Mouse (Mus musculus): ENCODE results near the gene Sema3g.
A peak's percentile ranks its signal among the peaks of the same experiment; 100 is the strongest.

Sema3g gene

GRCm38 (mm10) chr14:31233070-31233995 lies 15.7 kb downstream of the Sema3g start:
- no peak for DNase-seq

DNA sequence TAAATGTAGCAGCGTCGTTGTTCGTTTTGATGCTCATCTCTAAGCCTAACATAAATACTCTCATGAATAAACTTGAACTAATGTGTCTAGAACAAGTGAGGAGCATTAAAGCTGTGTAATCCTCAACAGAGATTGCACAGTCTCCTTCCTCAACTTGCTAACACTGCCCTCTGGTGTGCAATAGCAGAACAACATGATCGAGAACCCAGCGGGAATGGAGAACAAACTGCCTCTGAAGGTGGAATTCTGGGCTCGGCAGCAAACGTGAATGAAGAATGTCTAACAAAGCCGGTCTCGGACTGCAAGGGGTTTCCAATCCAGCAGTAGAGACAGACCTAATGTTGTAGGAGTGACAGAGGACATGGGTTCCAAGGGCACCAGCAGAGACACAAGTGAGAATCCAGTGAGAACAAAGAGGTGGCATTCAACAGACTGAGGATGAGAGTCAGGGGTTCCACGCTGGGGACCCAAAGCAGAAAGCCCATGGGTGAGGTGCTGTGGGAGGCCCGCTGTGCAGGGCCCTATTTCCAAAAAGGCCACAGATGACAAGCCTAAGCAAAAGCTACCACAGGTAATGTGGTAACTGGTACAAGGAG lies 16.4 kb downstream of the Sema3g start:
- peak; percentile 84 for DNase-seq

- DNase-seq: no peak
These were observed 19.6 kb downstream of the Sema3g start for GRCm38 (mm10) chr14:31237101-31237882.

GRCm38 (mm10) chr14:31240528-31240927 lies 22.9 kb downstream of the Sema3g start:
- DNase-seq: no peak

- no peak for DNase-seq
These were observed 27.1 kb downstream of the Sema3g start for GRCm38 (mm10) chr14:31244777-31245176.

DNA sequence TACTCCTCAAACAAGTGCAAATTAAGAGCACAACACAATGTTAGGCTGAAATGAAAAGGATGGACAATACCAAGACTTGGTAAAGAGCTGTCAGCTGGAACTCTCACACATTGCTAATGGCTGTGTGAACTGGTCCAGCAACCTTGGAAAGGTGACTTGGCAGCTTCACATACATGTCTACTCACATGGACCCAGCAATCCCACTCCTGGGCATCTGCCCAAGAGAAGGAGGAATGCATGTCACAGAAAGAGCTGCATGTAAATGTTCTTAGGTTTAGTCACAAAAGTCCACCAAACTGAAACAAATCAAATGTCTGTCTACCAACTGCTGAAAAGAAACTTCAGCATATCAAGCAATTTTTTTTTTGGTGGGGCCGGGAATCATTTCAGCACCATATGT lies 28.3 kb downstream of the Sema3g start:
- no peak for DNase-seq

DNA sequence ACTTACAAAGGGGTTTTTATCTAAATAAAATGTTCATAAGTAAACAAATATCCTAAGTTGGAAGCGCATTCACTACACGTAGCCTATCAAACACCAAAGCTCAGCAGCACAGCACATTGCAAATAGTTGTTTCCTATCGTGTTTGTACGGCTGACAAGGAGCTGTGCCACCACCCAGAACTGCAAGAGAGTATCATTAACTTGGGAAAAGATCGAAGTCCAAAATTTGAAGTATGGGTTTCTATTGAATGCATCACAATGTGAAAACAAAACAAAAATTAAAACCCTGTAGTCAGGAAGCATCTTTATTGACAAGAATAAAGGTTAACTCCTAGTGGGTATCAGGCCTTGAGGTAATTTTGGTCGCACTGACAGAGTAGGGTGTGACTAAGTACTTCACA lies 30.7 kb downstream of the Sema3g start:
- no peak for DNase-seq

GRCm38 (mm10) chr14:31250222-31251083 lies 32.8 kb downstream of the Sema3g start:
- no peak for DNase-seq

- peak; percentile 95 for DNase-seq
These were observed 33.5 kb downstream of the Sema3g start, which contains the start of the genes Phf7 and Bap1 for GRCm38 (mm10) chr14:31251084-31251604. Gene Phf7 (minus strand): TSS chr14:31251317. Gene Bap1 (plus strand): TSS chr14:31251450.

- DNase-seq: no peak
These were observed 34.0 kb downstream of the Sema3g start for GRCm38 (mm10) chr14:31251626-31252025.

DNA sequence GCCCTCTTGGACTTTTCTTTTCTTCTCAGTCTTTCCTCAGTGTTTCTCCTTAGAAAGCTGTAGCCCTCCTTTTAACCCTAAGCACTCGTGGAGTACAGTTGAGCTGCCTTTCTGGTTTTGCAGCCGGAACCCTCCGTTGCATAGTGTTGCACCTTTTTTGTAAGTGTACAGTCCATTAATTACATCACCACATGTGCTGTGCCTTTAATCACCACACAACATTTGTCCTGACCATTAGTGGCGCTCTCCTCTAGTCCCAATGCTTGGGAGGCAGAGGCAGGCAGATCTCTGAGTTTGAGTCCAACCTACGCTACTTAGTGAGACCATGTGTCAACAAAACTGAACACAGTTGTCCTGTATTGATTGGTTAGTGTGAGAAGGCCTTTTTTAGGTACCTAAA lies 34.4 kb downstream of the Sema3g start:
- DNase-seq: no peak

GRCm38 (mm10) chr14:31258476-31259050 lies 40.9 kb downstream of the Sema3g start:
- DNase-seq: no peak

DNA sequence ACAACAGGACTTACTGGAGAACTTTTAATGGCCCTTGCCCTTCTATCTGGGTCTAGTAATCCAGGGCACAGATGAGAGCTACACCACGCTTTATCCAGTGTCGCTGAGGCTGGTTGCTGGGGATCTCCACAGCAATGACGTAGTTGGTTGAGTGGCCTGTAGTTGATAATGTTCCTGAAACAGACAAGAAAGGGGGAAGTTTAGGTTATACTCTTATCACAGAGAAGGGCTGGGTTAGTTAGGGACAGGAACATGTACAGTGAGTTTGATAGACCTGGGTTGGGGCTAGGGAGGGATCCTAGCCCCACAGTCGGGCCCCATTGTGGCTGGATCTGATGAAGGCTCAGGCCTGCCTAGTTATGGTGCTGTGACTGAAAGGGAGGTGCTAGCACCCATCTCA lies 42.7 kb downstream of the Sema3g start:
- no peak for DNase-seq

DNA sequence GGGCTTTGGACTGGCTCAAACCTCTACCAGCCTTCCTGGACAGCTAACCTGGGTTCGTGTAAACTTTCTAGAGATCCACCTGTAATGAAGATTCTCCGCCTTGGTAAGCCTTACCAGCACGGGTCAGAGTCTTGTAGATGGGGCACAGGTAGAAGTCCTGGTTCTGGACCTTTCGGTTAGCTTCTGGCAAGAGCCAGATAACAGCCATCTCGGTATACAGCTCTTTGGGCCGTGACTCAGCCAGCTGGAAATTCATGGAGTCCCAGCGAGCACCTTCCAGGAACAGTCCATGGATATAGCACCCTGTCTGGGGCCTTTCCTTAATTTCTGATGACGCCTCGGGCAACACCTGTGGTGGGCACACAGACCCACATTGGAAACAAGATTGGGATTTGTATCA lies 43.3 kb downstream of the Sema3g start:
- no peak for DNase-seq

GRCm38 (mm10) chr14:31267649-31268048 lies 50.0 kb downstream of the Sema3g start:
- no peak for DNase-seq

DNA sequence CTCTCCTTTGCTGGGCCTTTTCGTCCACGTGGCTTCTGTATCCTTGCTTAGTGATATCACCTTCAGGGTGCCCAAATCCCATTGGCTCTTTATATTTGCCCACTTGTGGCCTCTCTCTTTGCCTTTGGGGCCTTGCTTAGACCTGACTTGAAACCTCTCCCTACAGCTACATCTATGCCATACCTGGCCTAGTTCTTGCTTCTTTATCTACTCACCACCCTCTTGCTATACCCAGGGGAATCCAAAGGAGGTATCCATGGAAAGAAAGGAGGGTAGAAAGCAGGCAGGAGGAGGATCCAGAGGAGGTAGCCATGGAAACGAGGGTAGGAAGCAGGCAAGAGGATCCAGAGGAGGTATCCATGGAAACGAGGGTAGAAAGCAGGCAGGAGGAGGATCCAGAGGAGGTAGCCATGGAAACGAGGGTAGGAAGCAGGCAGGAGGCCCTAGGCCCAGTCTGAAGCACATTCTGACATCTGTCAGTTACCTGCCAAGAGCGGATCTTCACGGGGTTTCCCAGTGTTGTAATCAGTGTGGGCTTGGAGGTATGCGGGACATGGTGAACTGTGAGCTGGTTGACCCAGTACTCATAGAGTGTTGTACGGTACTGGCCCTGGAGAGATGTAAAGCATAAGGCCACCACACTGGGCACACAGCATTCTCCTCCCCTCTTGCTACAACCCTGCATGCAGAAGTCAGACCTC lies 50.8 kb downstream of the Sema3g start:
- DNase-seq: no peak

DNA sequence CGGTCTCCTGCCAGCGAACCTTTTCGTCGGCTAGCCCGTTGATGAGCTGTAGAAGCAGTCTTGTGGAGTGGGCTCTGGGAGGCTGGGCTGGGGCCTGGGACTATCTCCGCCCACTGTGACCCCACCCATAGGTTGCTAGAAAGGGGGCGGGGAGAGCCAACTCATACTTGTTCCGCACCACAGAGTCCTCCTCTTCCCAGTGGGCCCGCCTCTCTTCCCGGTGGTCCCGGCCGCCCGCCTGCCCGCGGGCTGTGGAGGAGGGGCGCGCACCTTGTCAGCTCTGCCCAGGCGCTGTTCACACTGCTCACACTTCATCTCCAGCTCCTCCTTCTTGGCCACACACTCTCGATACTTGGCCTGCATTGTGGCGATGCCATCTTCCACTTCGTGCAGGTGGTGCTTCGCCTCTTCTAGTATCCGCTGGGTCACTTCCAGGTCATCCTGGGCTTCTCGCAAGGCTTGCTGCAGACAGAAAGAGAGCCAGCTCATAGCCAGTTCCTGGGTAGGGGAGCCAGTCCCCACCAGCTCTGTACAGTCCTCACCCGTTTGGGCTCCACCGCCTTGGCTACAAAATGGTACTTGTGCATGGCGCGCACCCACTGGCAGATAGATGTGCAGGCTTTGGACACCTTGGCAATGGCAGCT lies 51.9 kb downstream of the Sema3g start:
- DNase-seq: no peak

- no peak for DNase-seq
These were observed 53.5 kb downstream of the Sema3g start for GRCm38 (mm10) chr14:31271121-31271520.

DNA sequence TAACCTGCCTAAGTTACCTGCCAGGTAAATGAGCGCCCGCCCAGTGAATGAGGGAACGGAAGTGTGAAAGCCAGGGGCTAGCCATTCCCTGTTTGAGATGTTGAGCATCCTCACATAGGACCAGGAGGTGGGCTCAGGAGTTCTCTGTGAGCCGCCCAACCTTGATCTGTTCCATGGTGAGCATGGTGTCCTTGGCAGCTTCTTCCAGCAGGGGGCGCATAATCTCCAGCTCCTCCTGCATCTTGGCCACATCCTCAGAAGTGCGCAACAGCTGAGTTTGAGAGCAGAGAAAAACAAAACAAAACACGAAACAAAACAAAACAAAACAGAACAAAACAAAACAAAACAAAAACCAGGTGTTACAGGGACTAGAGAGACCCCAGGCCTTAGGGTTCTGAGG lies 54.5 kb downstream of the Sema3g start:
- DNase-seq: peak; percentile 75
